Mouse (Mus musculus) retina, postnatal 7 days (tissue): ENCODE data around the gene Slc12a1.
"Not testable (repeated sequence)": the region's sequence is repeated elsewhere in the genome, so short reads cannot be mapped to it uniquely, and the experiment has no call there.

Source experiments
- DNase-seq: peaks from one replicate; pipeline ENCODE4 v3.0.0-alpha.2; 2012; ENCODE audit warnings: low read depth, low spot score

Slc12a1 gene

GRCm38 (mm10) chr2:125152388-125152787 is at the start of gene Slc12a1:
Slc12a1 (plus strand) TSS chr2:125152505.
- DNase-seq, result no peak

- DNase-seq, result not testable (repeated sequence)
Observed at GRCm38 (mm10) chr2:125104491-125104890, 47.8 kb upstream of the Slc12a1 start.

GRCm38 (mm10) chr2:125106536-125106935 is 45.8 kb upstream of the Slc12a1 start:
- not testable (repeated sequence) for DNase-seq

GRCm38 (mm10) chr2:125119381-125120110 is 32.8 kb upstream of the Slc12a1 start:
- DNase-seq, result no peak

GRCm38 (mm10) chr2:125122288-125122623 is 30.0 kb upstream of the Slc12a1 start:
- DNase-seq, result peak; percentile 5

GRCm38 (mm10) chr2:125122624-125123476 is 29.5 kb upstream of the Slc12a1 start:
- peak; percentile 14 for DNase-seq

- DNase-seq, result peak; percentile 78
Observed at GRCm38 (mm10) chr2:125123477-125123852, 28.8 kb upstream of the Slc12a1 start, which contains the start of gene Myef2. Myef2 (minus strand) TSS chr2:125123661.

GRCm38 (mm10) chr2:125125824-125126223 is 26.5 kb upstream of the Slc12a1 start:
- no peak for DNase-seq

GRCm38 (mm10) chr2:125126792-125127191 is 25.5 kb upstream of the Slc12a1 start:
- no peak for DNase-seq

- DNase-seq, result no peak
Observed at GRCm38 (mm10) chr2:125134113-125134512, 18.2 kb upstream of the Slc12a1 start.

- peak; percentile 8 for DNase-seq
Observed at GRCm38 (mm10) chr2:125135903-125136811, 16.1 kb upstream of the Slc12a1 start, which contains the start of gene Ctxn2. Ctxn2 (plus strand) TSS chr2:125136692.

- no peak for DNase-seq
Observed at GRCm38 (mm10) chr2:125136846-125137245, 15.5 kb upstream of the Slc12a1 start.

GRCm38 (mm10) chr2:125142336-125142735 is 10.0 kb upstream of the Slc12a1 start:
- no peak for DNase-seq

- no peak for DNase-seq
Observed at GRCm38 (mm10) chr2:125154294-125154693, 2.0 kb downstream of the Slc12a1 start.

GRCm38 (mm10) chr2:125155504-125155903 is 3.2 kb downstream of the Slc12a1 start:
- DNase-seq, result no peak

- DNase-seq, result no peak
Observed at GRCm38 (mm10) chr2:125162012-125162470, 9.7 kb downstream of the Slc12a1 start.

- no peak for DNase-seq
Observed at GRCm38 (mm10) chr2:125178225-125178798, 26.0 kb downstream of the Slc12a1 start.

- no peak for DNase-seq
Observed at GRCm38 (mm10) chr2:125187904-125188303, 35.6 kb downstream of the Slc12a1 start.

- DNase-seq, result peak; percentile 61
Observed at GRCm38 (mm10) chr2:125189197-125189596, 36.9 kb downstream of the Slc12a1 start.

- DNase-seq, result no peak
Observed at GRCm38 (mm10) chr2:125192905-125193304, 40.6 kb downstream of the Slc12a1 start.

- no peak for DNase-seq
Observed at GRCm38 (mm10) chr2:125196771-125197170, 44.5 kb downstream of the Slc12a1 start.
